Mouse (Mus musculus) kidney, adult 2 months (tissue): ENCODE measurements around the gene Serpina6. TPM values are rescaled to one million over a fixed set of nuclear protein-coding genes. Genes with fewer than 3 reads are reported as not detected.

Source experiments
- DNase-seq: peaks from one replicate; pipeline ENCODE4 v3.0.0; 2021
- H3K27ac ChIP-seq: fragments of 200-500 bp; 2 replicates; pipeline ENCODE4 v1.5.1; 2012; ENCODE audit warnings: low read depth, low read length, control low read depth, inconsistent platforms; ENCODE audit not compliant: insufficient read depth
- H3K27me3 ChIP-seq: fragments of 200-500 bp; replicated peaks from 2 replicates; pipeline ENCODE4 v1.6.1; 2012; ENCODE audit warnings: mild to moderate bottlenecking, moderate library complexity, low read length, inconsistent platforms; ENCODE audit not compliant: control insufficient read depth, insufficient read depth
- H3K36me3 ChIP-seq: fragments of 200-500 bp; 2 replicates; pipeline ENCODE4 v1.6.1; 2012; ENCODE audit warnings: mild to moderate bottlenecking, moderate library complexity, low read length, inconsistent platforms; ENCODE audit not compliant: control insufficient read depth, insufficient read depth
- H3K4me1 ChIP-seq: fragments of 200-500 bp; 2 replicates; pipeline ENCODE4 v1.6.1; 2011; ENCODE audit warnings: low read length; ENCODE audit not compliant: control insufficient read depth, insufficient read depth
- H3K4me3 ChIP-seq: fragments of 200-500 bp; 2 replicates; pipeline ENCODE4 v1.5.1; 2011; ENCODE audit warnings: mild to moderate bottlenecking, low read depth, low read length, control low read depth; ENCODE audit not compliant: insufficient read depth
- CTCF ChIP-seq: fragments of 200-500 bp; conservative IDR thresholded peaks from 2 replicates; pipeline ENCODE4 v1.5.1; 2011; ENCODE audit warnings: low read depth, mild to moderate bottlenecking, control low read depth, low read length, moderate library complexity, mixed read lengths; ENCODE audit not compliant: insufficient read depth, insufficient read length
- POLR2A ChIP-seq: fragments of 200-500 bp; IDR thresholded peaks from one replicate; pipeline ENCODE4 v1.6.1; 2011; ENCODE audit warnings: low read depth, low read length, control low read depth
- WGBS: fragments of 180-500 bp; shearing (Covaris S2); methylation state at CpG from one replicate; pipeline ENCODE4 v1.1.7; 2018; 5-methylcytosine and 5-hydroxymethylcytosine counted together
- polyA plus RNA-seq: library from polyadenylated mRNA; depleted of rRNA; stranded (reverse); fragments of >200 nt; gene quantifications from 2 replicates; pipeline ENCODE4 v1.2.3, GENCODE M21; 2012; rRNA removed

Gene Serpina6
- polyA plus RNA-seq, 1 experiment: 0.58 TPM

DNA sequence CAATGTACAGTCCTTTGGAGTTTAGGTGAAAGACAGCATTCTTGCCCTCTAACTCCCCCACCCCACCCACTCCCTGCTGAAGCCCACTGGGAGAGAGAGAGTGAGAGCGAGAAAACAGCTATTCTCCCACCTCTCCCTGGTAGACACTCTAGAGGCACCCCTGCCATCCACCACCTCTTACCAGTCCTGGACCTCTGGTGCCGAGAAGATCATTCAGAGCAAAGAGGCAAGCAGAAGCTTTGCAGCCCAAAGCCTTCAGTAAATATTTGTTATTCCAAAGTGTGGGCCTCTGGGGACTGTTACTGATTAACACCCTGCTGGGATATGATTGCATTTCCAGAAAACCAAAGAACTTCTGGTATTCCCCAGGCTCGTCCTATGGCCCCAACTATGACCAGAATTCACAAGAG lies 25.8 kb downstream of the Serpina6 start, which contains the start of gene Serpina10:
Gene Serpina10 (minus strand): TSS at position 242 of the 410 bp plus-strand sequence.
- Histone ChIP-seq H3K4me1 (no peaks in the 10 kb centered on the region), H3K27me3 (no peaks in the 10 kb centered on the region), H3K36me3 (no peaks in the 10 kb centered on the region), H3K27ac (no peak within 1 kb of the TSS), H3K4me3 (no peak within 1 kb of the TSS)
- no peak for TF ChIP-seq CTCF
- no peak for TF ChIP-seq POLR2A
- DNase-seq: peak; percentile 14
- 54% methylated on average over 3 of the region's 3 CpGs for WGBS

DNA sequence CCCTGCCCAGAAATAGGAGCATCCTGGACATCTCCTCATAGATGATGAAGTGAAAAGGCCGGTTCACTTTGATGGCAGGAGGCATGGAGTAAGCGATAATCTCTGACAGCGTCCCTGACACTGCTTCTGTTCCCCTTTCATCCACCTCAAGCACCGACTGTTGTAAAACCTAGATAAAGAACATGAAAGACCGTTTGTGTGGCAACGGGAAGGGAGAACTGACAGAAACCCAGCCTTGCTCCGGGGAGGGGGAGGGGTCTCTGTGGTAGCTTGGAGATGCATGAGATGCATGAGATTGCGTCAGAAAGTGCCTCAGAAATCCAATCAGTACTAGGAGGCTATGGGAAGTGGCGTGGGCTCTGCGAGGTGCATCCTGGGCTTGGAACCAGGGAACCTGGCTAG lies 40.2 kb downstream of the Serpina6 start:
- H3K4me1 ChIP-seq: no peaks in the 10 kb centered on the region
- H3K27ac ChIP-seq: no peak overlapping the region
- no peaks in the 10 kb centered on the region for H3K36me3 ChIP-seq
- H3K27me3 ChIP-seq: no peaks in the 10 kb centered on the region
- WGBS: 85% methylated on average over 10 of the region's 10 CpGs
- DNase-seq: no peak
- H3K4me3 ChIP-seq: no peak overlapping the region
- TF ChIP-seq POLR2A (no peak), CTCF (no peak)

DNA sequence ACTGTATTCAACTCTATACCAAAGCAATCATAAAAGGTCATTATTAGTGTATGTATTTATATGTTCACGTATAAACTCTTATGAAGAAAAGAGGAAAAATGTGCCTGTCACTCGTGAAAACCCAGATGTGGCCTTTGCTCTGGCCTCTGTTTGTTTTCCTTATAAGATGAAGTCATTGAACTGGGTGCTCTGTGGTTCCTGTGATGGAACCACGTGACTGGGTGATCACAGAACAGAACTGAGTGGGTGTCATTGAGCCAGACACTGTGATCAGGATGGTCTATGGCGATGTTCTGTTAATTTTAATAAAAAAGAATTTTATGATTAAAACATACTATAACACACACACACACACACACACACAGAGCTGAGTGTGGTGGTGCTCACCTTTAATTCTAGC lies 41.3 kb downstream of the Serpina6 start:
- Histone ChIP-seq H3K27me3 (no peaks in the 10 kb centered on the region), H3K4me1 (no peaks in the 10 kb centered on the region), H3K27ac (no peak overlapping the region), H3K36me3 (no peaks in the 10 kb centered on the region), H3K4me3 (no peak overlapping the region)
- DNase-seq: no peak
- no peak for TF ChIP-seq CTCF
- TF ChIP-seq POLR2A: no peak
- WGBS: 77% methylated on average over 4 of the region's 4 CpGs

DNA sequence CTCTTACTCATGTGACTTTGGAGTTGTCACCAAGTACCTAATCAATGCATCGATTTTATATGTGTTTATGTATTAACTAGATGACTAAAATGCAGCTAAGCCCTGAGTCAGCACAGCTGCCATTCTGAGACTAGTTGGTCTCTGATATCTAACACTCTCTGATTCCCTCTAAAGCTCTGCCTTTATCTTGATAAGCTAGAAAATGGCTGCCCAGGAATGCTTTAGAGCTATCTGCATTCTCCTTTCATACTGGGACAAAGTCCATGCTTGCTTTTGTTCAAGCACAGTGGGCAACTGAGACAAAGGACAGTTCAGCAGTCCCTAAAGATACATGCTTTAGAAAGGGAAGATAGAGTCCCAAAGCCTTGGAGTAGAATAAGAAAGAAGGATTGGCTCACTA lies 41.9 kb downstream of the Serpina6 start:
- no peak overlapping the region for H3K27ac ChIP-seq

DNA sequence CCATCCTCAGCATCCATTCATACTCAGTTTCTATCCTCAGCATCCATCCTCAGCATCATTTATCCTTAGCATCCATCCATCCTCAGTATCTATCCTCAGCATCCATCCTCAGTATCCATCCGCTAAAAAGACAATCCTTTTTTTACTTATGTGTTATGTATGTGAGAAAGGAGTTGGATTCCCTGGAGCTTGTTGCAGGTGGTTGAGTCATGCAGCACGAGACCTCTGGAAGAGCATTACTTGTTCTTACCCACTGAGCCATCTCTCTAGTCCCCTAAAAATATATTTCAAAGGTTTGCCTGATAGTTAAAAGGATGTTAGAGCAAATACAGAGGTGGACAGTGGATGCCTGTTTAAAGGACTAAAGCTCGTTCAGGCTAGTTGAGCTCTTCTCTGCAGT lies 55.2 kb downstream of the Serpina6 start:
- no peak overlapping the region for H3K4me3 ChIP-seq
- WGBS: 84% methylated on average over 3 of the region's 3 CpGs
- no peaks in the 10 kb centered on the region for H3K4me1 ChIP-seq

More for the DNA sequence above, 41.9 kb downstream of the Serpina6 start:
- TF ChIP-seq CTCF: no peak
- no peak for TF ChIP-seq POLR2A
- no peaks in the 10 kb centered on the region for H3K36me3 ChIP-seq
- H3K4me3 ChIP-seq: no peak overlapping the region
- 86% methylated on average over 1 of the region's 1 CpGs for WGBS
- no peaks in the 10 kb centered on the region for H3K4me1 ChIP-seq
- DNase-seq: no peak
- no peaks in the 10 kb centered on the region for H3K27me3 ChIP-seq

DNA sequence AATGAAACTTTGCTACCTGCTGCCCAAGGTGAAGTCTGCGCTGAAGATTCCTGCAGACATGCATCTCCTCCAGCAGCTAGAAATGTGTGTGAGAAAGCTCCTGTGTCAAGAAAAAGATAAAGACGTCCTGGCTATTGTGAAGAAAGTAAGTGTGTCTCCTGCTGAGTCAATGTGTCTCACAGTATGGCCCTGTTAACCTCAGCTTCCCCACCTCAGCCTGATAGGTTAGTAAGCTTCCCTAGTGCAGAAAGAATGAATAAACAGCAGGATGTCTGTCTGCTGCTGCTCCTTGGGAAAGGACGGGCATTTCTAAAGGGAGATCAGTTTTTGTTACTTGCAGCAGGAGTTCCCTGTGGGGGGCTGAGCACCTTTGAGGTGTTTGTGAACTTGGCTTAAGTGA lies 56.6 kb downstream of the Serpina6 start:
- DNase-seq: no peak
- Histone ChIP-seq H3K36me3 (no peaks in the 10 kb centered on the region), H3K27me3 (no peaks in the 10 kb centered on the region), H3K27ac (no peak overlapping the region), H3K4me1 (no peaks in the 10 kb centered on the region), H3K4me3 (no peak overlapping the region)
- 64% methylated on average over 3 of the region's 3 CpGs for WGBS
- TF ChIP-seq CTCF (no peak), POLR2A (no peak)

More for the DNA sequence above, 55.2 kb downstream of the Serpina6 start:
- no peaks in the 10 kb centered on the region for H3K27me3 ChIP-seq
- H3K36me3 ChIP-seq: no peaks in the 10 kb centered on the region
- no peak overlapping the region for H3K27ac ChIP-seq
- TF ChIP-seq CTCF: no peak
- TF ChIP-seq POLR2A: no peak
- DNase-seq: no peak

DNA sequence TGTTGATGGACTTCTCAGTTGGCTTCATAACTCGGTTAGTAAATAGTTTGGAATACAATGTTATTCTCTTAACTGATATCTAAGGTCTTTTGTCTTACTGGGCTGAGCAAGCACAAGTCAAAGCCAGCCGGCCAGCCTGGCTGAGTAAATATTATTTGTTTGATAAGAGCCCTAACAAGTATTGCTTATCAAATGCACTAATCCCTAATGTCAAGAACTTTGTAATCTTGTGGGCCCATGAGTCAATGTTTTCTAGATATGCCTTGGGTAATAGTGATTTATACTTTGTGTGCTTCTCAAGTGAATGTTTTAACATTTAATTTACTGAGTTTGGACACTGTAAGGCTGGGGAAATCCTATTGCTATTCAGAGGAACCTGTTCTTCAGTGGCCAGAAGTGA lies 58.6 kb downstream of the Serpina6 start:
- no peak overlapping the region for H3K4me3 ChIP-seq
- TF ChIP-seq POLR2A (no peak), CTCF (no peak)
- H3K4me1 ChIP-seq: no peaks in the 10 kb centered on the region
- H3K36me3 ChIP-seq: no peaks in the 10 kb centered on the region
- WGBS: 75% methylated on average over 2 of the region's 2 CpGs
- no peak overlapping the region for H3K27ac ChIP-seq
- DNase-seq: no peak
- no peaks in the 10 kb centered on the region for H3K27me3 ChIP-seq

Other genes starting within 250 kb of the Serpina6 start
- gene 9330161L09Rik, start 249.4 kb downstream of the Serpina6 start, polyA plus RNA-seq: 0.81 and 0.88 TPM in 2 replicates
- 37.5 and 41.9 TPM in 2 replicates for gene Ddx24, start 231.4 kb downstream of the Serpina6 start, polyA plus RNA-seq
- 320 and 355 TPM in 2 replicates for gene Ifi27, start 223.0 kb downstream of the Serpina6 start, polyA plus RNA-seq
- 427 and 428 TPM in 2 replicates for gene Ifi27l2a, start 213.5 kb downstream of the Serpina6 start, polyA plus RNA-seq
- gene Ifi27l2b, start 200.0 kb downstream of the Serpina6 start, polyA plus RNA-seq: 0.08 and 0.19 TPM in 2 replicates
- 0.99 and 1.0 TPM in 2 replicates for gene Ppp4r4, start 124.9 kb downstream of the Serpina6 start, polyA plus RNA-seq
- 1.5 TPM in 2 replicates for gene Serpina10, start 25.8 kb downstream of the Serpina6 start, polyA plus RNA-seq
- not detected in 2 replicates for gene Serpina16, start 18.9 kb upstream of the Serpina6 start, polyA plus RNA-seq
- gene Serpina1f, start 38.3 kb upstream of the Serpina6 start, polyA plus RNA-seq: 214 and 308 TPM in 2 replicates
- 41.6 and 62.5 TPM in 2 replicates for gene Serpina1d, start 116.4 kb upstream of the Serpina6 start, polyA plus RNA-seq
- gene Serpina1b, start 173.2 kb upstream of the Serpina6 start, polyA plus RNA-seq: 1.3 and 1.5 TPM in 2 replicates
- 11.3 and 16.6 TPM in 2 replicates for gene Serpina1a, start 206.3 kb upstream of the Serpina6 start, polyA plus RNA-seq
- 3.2 and 4.0 TPM in 2 replicates for gene Serpina1c, start 247.7 kb upstream of the Serpina6 start, polyA plus RNA-seq